Mouse (Mus musculus): ENCODE measurements around the gene Tpbgl. TPM values are rescaled to one million over a fixed set of nuclear protein-coding genes. Genes with fewer than 3 reads are reported as not detected.

Gene Tpbgl
- total and polyA plus RNA-seq, 2 experiments from 2014 or later: 0.98 to 6.4 TPM

DNA sequence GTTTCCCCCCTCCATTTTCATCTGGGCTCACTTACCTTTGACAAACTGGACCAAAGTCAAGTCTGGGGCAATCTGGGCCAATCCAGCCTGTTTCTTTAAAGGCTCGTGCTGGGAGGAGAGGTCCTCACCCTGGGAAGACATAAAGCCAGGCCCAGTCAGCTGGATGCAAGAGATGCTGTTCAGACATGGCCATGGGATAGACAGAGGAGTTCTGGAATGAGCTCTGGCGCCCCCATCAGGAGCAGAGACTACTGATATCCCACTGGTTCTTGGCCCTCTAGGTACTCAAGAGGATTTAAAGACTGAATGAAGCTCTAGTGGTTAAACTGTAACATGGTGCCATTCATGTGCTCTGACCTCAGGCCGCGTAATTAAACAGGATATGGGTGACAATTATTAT, 44.0 kb upstream of the Tpbgl start:
- DNase-seq (ENCODE audit: low spot score) (no peak), ATAC-seq (ENCODE audit: insufficient read depth, low read depth) (no peak)
- Histone ChIP-seq H3K9ac (replicated peaks; ENCODE audit: low read depth, low read length) (no peak overlapping the region), H3K9me3 (replicated peaks; ENCODE audit: control insufficient read depth, low read length) (no peaks in the 10 kb centered on the region), H3K4me2 (ENCODE audit: low read depth, low read length) (no peak overlapping the region), H3K27ac (ENCODE audit: low read depth) (no peak overlapping the region), H3K27me3 (ENCODE audit: control insufficient read depth, insufficient read depth, low read length) (peaks cover 10% of the 10 kb centered on the region; the same call in 1 of the 2 replicates), H3K4me1 (ENCODE audit: control insufficient read depth, insufficient read depth) (0 out of 2 replicates have a peak, but pooled peaks cover 2% of the 10 kb centered on the region), H3K4me3 (ENCODE audit: low read depth, low read length) (no peak overlapping the region), H3K36me3 (replicated peaks; ENCODE audit: control insufficient read depth, insufficient read depth, low read length) (no peaks in the 10 kb centered on the region)
- TF ChIP-seq EP300 (IDR thresholded peaks at IDR 0.05; ENCODE audit: low read depth): no peak
- no peak for TF ChIP-seq CTCF (IDR thresholded peaks at IDR 0.05; ENCODE audit: low read depth)
- WGBS: 81% methylated on average over 4 of the region's 4 CpGs

GRCm38 (mm10) chr7:99668802-99669201, 41.9 kb upstream of the Tpbgl start:
- Histone ChIP-seq H3K36me3 (replicated peaks; ENCODE audit: control insufficient read depth, insufficient read depth, low read length) (no peaks in the 10 kb centered on the region), H3K27me3 (ENCODE audit: control insufficient read depth, insufficient read depth, low read length) (peaks cover 12% of the 10 kb centered on the region; the same call in 1 of the 2 replicates), H3K9ac (replicated peaks; ENCODE audit: low read depth, low read length) (no peak overlapping the region), H3K4me3 (ENCODE audit: low read depth, low read length) (no peak overlapping the region), H3K4me1 (ENCODE audit: control insufficient read depth, insufficient read depth) (peaks cover 16% of the 10 kb centered on the region; the same call in 1 of the 2 replicates), H3K4me2 (ENCODE audit: low read depth, low read length) (no peak overlapping the region), H3K27ac (ENCODE audit: low read depth) (no peak overlapping the region), H3K9me3 (replicated peaks; ENCODE audit: control insufficient read depth, low read length) (no peaks in the 10 kb centered on the region)
- TF ChIP-seq CTCF (IDR thresholded peaks at IDR 0.05; ENCODE audit: low read depth) (no peak), EP300 (IDR thresholded peaks at IDR 0.05; ENCODE audit: low read depth) (no peak)
- no peak for DNase-seq (ENCODE audit: low spot score)
- no peak for ATAC-seq (ENCODE audit: insufficient read depth, low read depth)
- 42% methylated on average over 4 of the region's 4 CpGs for WGBS

GRCm38 (mm10) chr7:99667096-99667495, 40.2 kb upstream of the Tpbgl start:
- Histone ChIP-seq H3K36me3 (replicated peaks; ENCODE audit: control insufficient read depth, insufficient read depth, low read length) (no peaks in the 10 kb centered on the region), H3K9ac (replicated peaks; ENCODE audit: low read depth, low read length) (no peak overlapping the region), H3K27me3 (ENCODE audit: control insufficient read depth, insufficient read depth, low read length) (peaks cover 17% of the 10 kb centered on the region; the same call in 1 of the 2 replicates), H3K4me3 (ENCODE audit: low read depth, low read length) (no peak overlapping the region), H3K9me3 (replicated peaks; ENCODE audit: control insufficient read depth, low read length) (no peaks in the 10 kb centered on the region), H3K4me2 (ENCODE audit: low read depth, low read length) (no peak overlapping the region), H3K27ac (ENCODE audit: low read depth) (no peak overlapping the region), H3K4me1 (ENCODE audit: control insufficient read depth, insufficient read depth) (peaks cover 16% of the 10 kb centered on the region; the same call in 1 of the 2 replicates)
- no peak for ATAC-seq (ENCODE audit: insufficient read depth, low read depth)
- 88% methylated on average over 16 of the region's 16 CpGs for WGBS
- DNase-seq (ENCODE audit: low spot score): no peak
- TF ChIP-seq EP300 (IDR thresholded peaks at IDR 0.05; ENCODE audit: low read depth) (no peak), CTCF (IDR thresholded peaks at IDR 0.05; ENCODE audit: low read depth) (no peak)

- H3K4me1 ChIP-seq (ENCODE audit: control insufficient read depth, insufficient read depth): peaks cover 21% of the 10 kb centered on the region
- H3K4me2 ChIP-seq (ENCODE audit: low read depth, low read length): no peak overlapping the region
- no peak for ATAC-seq (ENCODE audit: insufficient read depth, low read depth)
- peaks cover 17% of the 10 kb centered on the region; the same call in 1 of the 2 replicates for H3K27me3 ChIP-seq (ENCODE audit: control insufficient read depth, insufficient read depth, low read length)
- H3K4me3 ChIP-seq (ENCODE audit: low read depth, low read length): no peak overlapping the region
- no peak overlapping the region for H3K9ac ChIP-seq (replicated peaks; ENCODE audit: low read depth, low read length)
- DNase-seq (ENCODE audit: low spot score): no peak
- 83% methylated on average over 10 of the region's 10 CpGs for WGBS
- TF ChIP-seq EP300 (IDR thresholded peaks at IDR 0.05; ENCODE audit: low read depth) (no peak), CTCF (IDR thresholded peaks at IDR 0.05; ENCODE audit: low read depth) (no peak)
- H3K27ac ChIP-seq (ENCODE audit: low read depth): no peak overlapping the region
- H3K36me3 ChIP-seq (replicated peaks; ENCODE audit: control insufficient read depth, insufficient read depth, low read length): no peaks in the 10 kb centered on the region
- no peaks in the 10 kb centered on the region for H3K9me3 ChIP-seq (replicated peaks; ENCODE audit: control insufficient read depth, low read length)
These were observed 39.0 kb upstream of the Tpbgl start for GRCm38 (mm10) chr7:99665731-99666452.

GRCm38 (mm10) chr7:99664571-99665485, 37.9 kb upstream of the Tpbgl start:
- Histone ChIP-seq H3K36me3 (replicated peaks; ENCODE audit: control insufficient read depth, insufficient read depth, low read length) (no peaks in the 10 kb centered on the region), H3K4me2 (ENCODE audit: low read depth, low read length) (no peak overlapping the region), H3K4me1 (ENCODE audit: control insufficient read depth, insufficient read depth) (peaks cover 21% of the 10 kb centered on the region), H3K27me3 (ENCODE audit: control insufficient read depth, insufficient read depth, low read length) (peaks cover 28% of the 10 kb centered on the region), H3K9ac (replicated peaks; ENCODE audit: low read depth, low read length) (no peak overlapping the region), H3K27ac (ENCODE audit: low read depth) (peak overlapping the region; percentile 41), H3K4me3 (ENCODE audit: low read depth, low read length) (no peak overlapping the region), H3K9me3 (replicated peaks; ENCODE audit: control insufficient read depth, low read length) (no peaks in the 10 kb centered on the region)
- WGBS: 26% methylated on average over 11 of the region's 11 CpGs
- DNase-seq (ENCODE audit: low spot score) (peak; percentile 46), ATAC-seq (ENCODE audit: insufficient read depth, low read depth) (peak; percentile 66)
- TF ChIP-seq EP300 (IDR thresholded peaks at IDR 0.05; ENCODE audit: low read depth) (no peak), CTCF (IDR thresholded peaks at IDR 0.05; ENCODE audit: low read depth) (no peak)

All from heart, postnatal 0 days (tissue).